Mouse (Mus musculus) forebrain, embryonic 11.5 days (tissue): ENCODE measurements at regions not wholly inside any gene's neighbourhood (a gene's known extent, or its start where the extent isn't known, plus 50 kb on each side); places are given as distances from the start of the nearest gene placed in this dataset.
A peak's percentile ranks its signal among the peaks of the same experiment; 100 is the strongest.

Source experiments
- ATAC-seq: fragments of 200-750 bp; cut with Nextera tagmentation; replicated peaks from 2 replicates; pipeline ENCODE4 v1.8.0; 2017; ENCODE audit warnings: moderate TSS enrichment; ENCODE audit not compliant: low FRiP score
- DNase-seq: peaks from one replicate; pipeline ENCODE4 v3.0.0-alpha.2; 2017; ENCODE audit warnings: low spot score
- H3K27ac ChIP-seq: fragments of 300-500 bp; sonication (generic); 2 replicates; pipeline ENCODE4 v1.5.1; 2014; ENCODE audit warnings: low read depth, low read length
- H3K27me3 ChIP-seq: fragments of 300-500 bp; sonication (generic); 2 replicates; pipeline ENCODE4 v1.6.1; 2014; ENCODE audit warnings: mild to moderate bottlenecking, low read length, mixed read lengths; ENCODE audit not compliant: control insufficient read depth, insufficient read depth
- H3K36me3 ChIP-seq: fragments of 300-500 bp; sonication (generic); 2 replicates; pipeline ENCODE4 v1.6.1; 2014; ENCODE audit warnings: mild to moderate bottlenecking, low read length, moderate library complexity, mixed read lengths; ENCODE audit not compliant: control insufficient read depth, insufficient read depth
- H3K4me1 ChIP-seq: fragments of 300-500 bp; sonication (generic); replicated peaks from 2 replicates; pipeline ENCODE4 v1.6.1; 2014; ENCODE audit warnings: low read length, mixed read lengths; ENCODE audit not compliant: control insufficient read depth, insufficient read depth
- H3K4me2 ChIP-seq: fragments of 300-500 bp; sonication (generic); 2 replicates; pipeline ENCODE4 v1.6.1; 2014; ENCODE audit warnings: low read depth, mild to moderate bottlenecking, low read length, moderate library complexity, mixed read lengths; ENCODE audit not compliant: severe bottlenecking
- H3K4me3 ChIP-seq: fragments of 300-500 bp; sonication (generic); 2 replicates; pipeline ENCODE4 v1.5.1; 2014; ENCODE audit warnings: low read depth, low read length
- H3K9ac ChIP-seq: fragments of 300-500 bp; sonication (generic); 2 replicates; pipeline ENCODE4 v1.6.1; 2014; ENCODE audit warnings: low read length
- H3K9me3 ChIP-seq: fragments of 300-500 bp; sonication (generic); 2 replicates; pipeline ENCODE4 v1.6.1; 2016; ENCODE audit warnings: low read length, mixed read lengths; ENCODE audit not compliant: control insufficient read depth
- WGBS: fragments of 180-500 bp; shearing (Covaris S2); extraction: QIAGEN DNeasy Blood & Tissue Kit; methylation state at CpG from one replicate; pipeline ENCODE4 v1.1.7; 2014; 5-methylcytosine and 5-hydroxymethylcytosine counted together

DNA sequence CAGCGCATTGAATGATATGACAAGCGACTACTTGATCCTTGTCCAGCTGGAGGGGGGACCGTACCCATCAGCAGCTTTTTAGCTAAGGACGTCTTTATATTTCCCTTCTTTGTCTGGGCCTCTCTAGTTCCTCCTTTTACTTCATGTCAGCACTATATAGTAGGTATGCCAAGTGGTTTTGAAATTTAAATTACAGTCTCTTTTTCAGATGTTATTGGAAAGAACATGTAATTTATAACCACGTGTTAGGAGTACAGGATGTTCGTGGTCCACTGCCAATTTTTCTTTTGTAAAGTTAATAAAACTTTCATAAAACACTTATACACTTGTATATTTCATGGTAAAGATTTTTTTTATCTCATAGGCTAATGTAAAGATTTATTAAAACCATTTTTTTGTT lies 426.5 kb downstream of the Insc start:
- no peak overlapping the region for H3K4me3 ChIP-seq
- H3K27ac ChIP-seq: no peak overlapping the region
- no peak overlapping the region for H3K4me2 ChIP-seq
- no peak overlapping the region for H3K9ac ChIP-seq
- H3K9me3 ChIP-seq: no peaks in the 10 kb centered on the region
- 76% methylated on average over 6 of the region's 6 CpGs for WGBS
- DNase-seq: no peak
- no peaks in the 10 kb centered on the region for H3K4me1 ChIP-seq
- H3K36me3 ChIP-seq: no peaks in the 10 kb centered on the region
- no peak for ATAC-seq
- H3K27me3 ChIP-seq: no peaks in the 10 kb centered on the region

DNA sequence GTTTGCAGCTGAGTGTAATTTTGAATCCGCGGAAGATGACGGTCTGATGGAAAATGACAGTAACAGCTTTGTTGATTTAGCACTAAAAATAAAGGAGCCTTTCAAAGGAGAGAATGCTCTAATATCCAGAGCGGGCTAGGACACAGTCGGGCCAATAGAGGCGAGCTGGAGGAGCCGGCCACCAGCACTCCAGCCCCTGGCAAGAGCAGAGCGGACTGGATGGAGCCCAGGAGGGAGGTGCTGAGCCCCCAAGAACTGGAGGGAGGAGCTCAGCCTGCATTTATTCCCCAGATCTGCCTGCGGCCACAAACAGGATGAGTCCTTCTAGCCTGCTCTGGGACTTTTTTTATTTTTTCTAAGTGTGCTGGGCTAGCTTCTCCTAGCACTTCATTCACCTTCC lies 426.9 kb downstream of the Insc start:
- ATAC-seq (no peak), DNase-seq (no peak)
- Histone ChIP-seq H3K27ac (no peak overlapping the region), H3K9me3 (no peaks in the 10 kb centered on the region), H3K27me3 (no peaks in the 10 kb centered on the region), H3K4me2 (no peak overlapping the region), H3K36me3 (no peaks in the 10 kb centered on the region), H3K4me3 (no peak overlapping the region), H3K9ac (no peak overlapping the region), H3K4me1 (no peaks in the 10 kb centered on the region)
- WGBS: 56% methylated on average over 9 of the region's 9 CpGs

- ATAC-seq: no peak
- H3K4me3 ChIP-seq: no peak overlapping the region
- WGBS: 53% methylated on average over 5 of the region's 5 CpGs
- no peaks in the 10 kb centered on the region for H3K9me3 ChIP-seq
- H3K36me3 ChIP-seq: no peaks in the 10 kb centered on the region
- no peak overlapping the region for H3K9ac ChIP-seq
- H3K27me3 ChIP-seq: peaks cover 24% of the 10 kb centered on the region
- no peak overlapping the region for H3K27ac ChIP-seq
- peaks cover 8% of the 10 kb centered on the region for H3K4me1 ChIP-seq
- H3K4me2 ChIP-seq: no peak overlapping the region
- DNase-seq: no peak
These were observed 449.0 kb downstream of the Insc start for GRCm38 (mm10) chr7:115192482-115192881.

DNA sequence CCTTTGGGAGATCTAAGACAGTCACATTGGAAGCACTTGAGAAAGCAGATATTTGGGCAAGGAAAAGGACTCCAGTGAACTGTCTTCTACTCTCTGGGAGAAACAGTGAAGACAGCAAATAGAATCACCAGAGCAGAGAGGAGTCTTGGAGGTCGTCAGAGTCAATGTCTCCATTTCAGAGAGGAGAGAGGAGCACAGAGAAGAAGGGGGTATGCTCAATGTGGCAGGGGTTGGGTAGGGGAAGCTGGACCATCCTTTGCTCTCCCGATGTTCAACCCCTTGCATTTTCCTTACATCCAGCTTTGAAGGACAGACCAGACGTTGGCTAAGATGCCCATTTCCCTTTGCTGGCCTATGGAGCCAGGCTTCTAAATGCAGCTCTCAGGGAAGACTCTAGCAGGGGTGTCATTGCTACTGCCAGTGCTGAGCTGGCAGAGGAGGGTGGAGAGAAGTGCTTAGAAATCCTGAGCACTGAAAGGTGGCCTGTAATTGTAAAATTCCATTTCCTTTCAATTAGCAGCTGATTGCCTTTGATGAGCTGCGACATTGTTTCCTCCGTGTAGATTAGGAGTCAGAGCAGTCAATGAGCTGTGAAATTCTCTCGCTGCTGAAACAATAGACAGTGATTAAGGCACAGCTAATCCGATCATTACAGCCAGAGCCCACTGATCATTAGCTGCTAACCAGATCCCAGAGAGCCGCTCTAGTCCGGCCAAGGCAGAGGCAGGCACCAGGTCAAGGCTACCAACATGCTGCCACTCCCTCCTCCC lies 449.7 kb downstream of the Insc start:
- DNase-seq (peak; percentile 74), ATAC-seq (peak; percentile 88)
- H3K9ac ChIP-seq: no peak overlapping the region

DNA sequence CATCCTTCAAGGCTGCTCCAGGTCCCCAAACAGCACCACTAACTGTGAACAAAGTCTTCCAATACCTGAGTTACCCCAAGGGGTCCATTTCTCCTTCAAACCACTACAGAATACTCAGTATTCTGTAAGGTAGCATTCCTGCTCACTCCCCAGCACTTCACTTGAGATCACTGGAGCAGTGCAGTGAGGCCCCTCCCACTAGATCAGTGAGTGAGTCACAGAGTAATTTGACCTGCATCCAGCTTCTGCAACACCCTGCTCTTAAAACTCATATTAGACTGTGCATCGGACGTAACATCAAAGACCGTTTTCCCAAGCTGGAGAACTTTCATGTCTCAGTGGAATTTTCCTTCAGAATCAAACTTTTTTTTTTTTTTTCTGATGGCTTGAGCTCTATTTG lies 461.4 kb downstream of the Insc start:
- Histone ChIP-seq H3K9ac (no peak overlapping the region), H3K4me1 (0 out of 2 replicates have a peak, but pooled peaks cover 3% of the 10 kb centered on the region), H3K9me3 (no peaks in the 10 kb centered on the region), H3K27ac (no peak overlapping the region), H3K27me3 (no peaks in the 10 kb centered on the region), H3K36me3 (no peaks in the 10 kb centered on the region), H3K4me2 (no peak overlapping the region), H3K4me3 (no peak overlapping the region)
- 67% methylated on average over 3 of the region's 3 CpGs for WGBS
- no peak for ATAC-seq
- no peak for DNase-seq

More for the DNA sequence above, 449.7 kb downstream of the Insc start:
- Histone ChIP-seq H3K27me3 (peaks cover 24% of the 10 kb centered on the region), H3K9me3 (no peaks in the 10 kb centered on the region), H3K4me2 (no peak overlapping the region), H3K4me3 (no peak overlapping the region), H3K4me1 (peaks cover 8% of the 10 kb centered on the region), H3K27ac (no peak overlapping the region), H3K36me3 (no peaks in the 10 kb centered on the region)
- 5% methylated on average over 9 of the region's 9 CpGs for WGBS

DNA sequence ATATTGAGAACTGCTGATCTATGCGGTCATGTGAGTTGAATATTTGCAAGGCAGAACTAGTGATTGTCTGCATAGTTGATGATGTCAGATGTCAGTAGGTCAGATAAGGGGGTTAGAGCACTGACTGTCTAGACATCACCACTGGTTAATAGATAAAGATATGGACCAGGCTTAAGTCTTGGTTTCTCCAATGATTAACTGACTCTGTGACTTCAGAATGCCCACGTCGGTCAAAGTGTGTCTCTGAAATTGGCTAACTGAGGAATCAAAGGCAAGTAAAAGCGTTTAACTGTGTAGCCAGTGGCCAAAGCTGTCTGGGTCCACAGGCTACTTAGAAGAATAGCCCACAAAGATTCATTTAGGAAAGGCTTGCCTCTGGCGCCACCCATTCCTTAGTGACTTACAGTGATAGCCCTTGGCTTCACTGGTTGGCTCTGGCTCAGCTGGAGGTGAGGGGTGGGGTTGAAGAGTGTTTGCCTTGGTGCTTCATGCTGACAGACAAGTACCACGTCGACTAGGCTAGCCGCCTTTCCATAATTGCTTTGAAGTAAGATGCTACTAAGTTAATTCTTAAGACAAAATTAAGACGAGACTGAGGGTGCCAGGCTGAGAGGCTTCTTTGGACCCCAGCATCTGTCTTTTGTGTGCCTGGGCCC lies 463.1 kb downstream of the Insc start:
- no peaks in the 10 kb centered on the region for H3K36me3 ChIP-seq
- no peaks in the 10 kb centered on the region for H3K9me3 ChIP-seq
- no peak overlapping the region for H3K4me2 ChIP-seq
- H3K27me3 ChIP-seq: no peaks in the 10 kb centered on the region
- no peak overlapping the region for H3K4me3 ChIP-seq
- no peak overlapping the region for H3K9ac ChIP-seq
- WGBS: 77% methylated on average over 9 of the region's 9 CpGs
- H3K4me1 ChIP-seq: 0 out of 2 replicates have a peak, but pooled peaks cover 3% of the 10 kb centered on the region
- DNase-seq (no peak), ATAC-seq (no peak)
- no peak overlapping the region for H3K27ac ChIP-seq

DNA sequence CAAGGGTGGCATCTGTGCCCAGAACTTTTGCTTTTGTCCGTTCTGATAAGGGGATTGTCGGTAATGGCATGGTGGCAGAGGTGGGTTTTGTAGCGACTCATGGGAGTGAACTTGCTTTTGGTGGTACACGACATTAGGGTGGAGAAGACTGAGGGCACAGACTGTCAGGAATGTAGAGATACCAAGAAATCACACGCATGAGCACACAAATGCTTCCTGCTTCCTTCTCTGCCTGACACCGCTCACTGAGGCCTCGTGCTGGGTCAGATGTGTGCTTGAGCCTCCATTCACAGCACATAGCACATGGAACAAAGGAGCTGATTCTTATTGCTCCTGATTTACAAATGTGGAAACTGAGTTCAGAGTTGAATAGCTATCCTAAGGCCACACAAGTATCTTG lies 465.3 kb downstream of the Insc start:
- Histone ChIP-seq H3K36me3 (no peaks in the 10 kb centered on the region), H3K4me2 (no peak overlapping the region), H3K9ac (no peak overlapping the region), H3K27me3 (no peaks in the 10 kb centered on the region), H3K4me3 (no peak overlapping the region), H3K4me1 (0 out of 2 replicates have a peak, but pooled peaks cover 3% of the 10 kb centered on the region), H3K9me3 (no peaks in the 10 kb centered on the region), H3K27ac (no peak overlapping the region)
- DNase-seq (no peak), ATAC-seq (no peak)
- 77% methylated on average over 7 of the region's 7 CpGs for WGBS

DNA sequence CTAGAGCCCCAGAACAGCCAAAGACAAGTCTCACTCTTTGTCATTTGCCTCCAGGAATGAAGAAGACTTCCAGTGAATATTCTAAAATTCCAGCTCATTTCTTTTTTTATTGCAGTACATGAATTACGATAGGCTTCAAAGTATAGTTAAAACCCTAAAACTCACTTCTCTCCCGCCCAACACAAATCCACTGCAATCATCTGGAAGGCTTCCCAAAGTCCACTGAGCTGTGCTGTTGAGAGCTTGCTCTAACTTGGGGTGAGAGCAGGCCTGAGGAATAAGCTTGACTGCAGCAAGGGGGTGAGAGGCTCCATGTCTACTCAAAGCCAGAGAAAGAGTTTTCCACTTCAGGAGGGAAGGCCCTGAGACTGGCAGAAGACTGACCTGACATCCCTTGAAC lies 466.5 kb downstream of the Insc start:
- ATAC-seq: no peak
- Histone ChIP-seq H3K27me3 (no peaks in the 10 kb centered on the region), H3K27ac (no peak overlapping the region), H3K36me3 (no peaks in the 10 kb centered on the region), H3K4me3 (no peak overlapping the region), H3K4me1 (0 out of 2 replicates have a peak, but pooled peaks cover 3% of the 10 kb centered on the region), H3K4me2 (no peak overlapping the region), H3K9ac (no peak overlapping the region), H3K9me3 (no peaks in the 10 kb centered on the region)
- 87% methylated on average over 2 of the region's 2 CpGs for WGBS
- DNase-seq: no peak
